Mouse (Mus musculus): Measurements from ENCODE around the gene Slc4a5.

Slc4a5 gene

DNA sequence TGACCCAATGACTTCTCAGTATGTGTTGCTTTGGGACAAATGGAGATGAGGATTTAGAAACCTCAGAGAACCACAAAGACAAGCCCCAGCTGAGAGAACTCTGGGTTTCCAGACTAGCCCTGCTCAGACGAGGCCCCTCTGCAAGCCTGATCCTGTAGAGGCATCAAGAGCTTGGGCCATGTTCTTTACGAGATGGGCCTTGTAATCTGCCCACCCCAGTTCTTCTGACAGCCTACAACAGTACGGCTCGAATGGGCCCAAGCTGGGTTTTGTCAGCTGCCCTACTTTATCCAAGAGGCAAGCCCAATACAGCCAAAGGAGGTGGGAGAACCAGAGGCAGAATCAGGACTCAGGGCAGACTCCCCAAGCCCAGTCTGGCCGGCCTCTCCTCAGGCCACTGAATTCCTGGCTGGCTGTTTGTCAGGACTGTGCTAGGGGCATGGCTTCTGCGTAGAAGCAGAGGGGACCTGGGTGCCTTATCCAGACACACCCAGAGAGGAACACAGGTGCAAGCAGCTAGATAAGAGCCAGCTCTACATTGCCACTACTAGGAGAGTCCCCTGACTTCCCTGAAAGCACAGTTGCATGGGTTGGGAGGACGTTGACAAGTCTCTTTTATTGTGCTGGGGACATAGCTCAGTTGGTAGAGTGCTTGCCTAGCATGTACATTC, 132.0 kb downstream of the Slc4a5 start:
- DNase-seq (ENCODE audit: low spot score), result no peak

DNA sequence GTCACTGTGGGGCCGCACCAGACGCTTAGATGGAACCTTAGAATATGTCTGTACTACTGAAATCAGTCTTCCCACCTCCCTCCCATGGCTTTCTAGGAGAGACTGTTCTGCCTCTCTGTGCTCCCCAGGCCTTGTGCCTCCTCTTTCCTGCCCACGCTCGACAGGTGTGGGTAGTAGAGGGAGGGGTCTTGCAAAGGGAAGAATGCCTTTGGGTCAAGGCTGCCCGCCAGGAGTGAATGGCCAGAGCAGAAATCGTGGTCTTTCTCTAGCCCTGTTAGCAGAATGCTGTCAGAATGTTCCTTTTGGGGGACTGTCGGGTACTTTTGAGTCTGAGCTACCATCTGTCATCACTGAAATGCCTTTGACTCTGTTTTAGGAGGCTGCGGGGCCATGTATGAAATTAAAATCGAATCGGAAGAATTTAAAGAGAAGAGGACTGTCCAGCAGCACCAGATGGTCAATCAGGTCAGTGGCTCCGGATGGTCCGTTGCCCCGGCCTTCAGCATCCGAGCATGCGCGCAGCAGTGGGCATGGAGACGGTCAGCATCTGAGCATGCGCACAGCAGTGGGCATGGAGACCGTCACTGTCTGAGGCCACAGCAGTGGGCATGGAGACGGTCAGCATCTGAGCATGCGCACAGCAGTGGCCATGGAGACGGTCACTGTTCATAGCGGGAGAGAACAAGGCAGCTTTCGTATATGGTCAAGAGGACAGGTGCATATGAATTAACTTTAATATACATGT, 133.2 kb downstream of the Slc4a5 start:
- no peak for DNase-seq (ENCODE audit: low spot score)

Data from urinary bladder, postnatal 14 days (tissue).